Mouse (Mus musculus): ENCODE measurements around the gene Dock10.

Dock10 gene

GRCm38 (mm10) chr1:80607546-80607945 is 150.8 kb downstream of the Dock10 start:
- no peak for DNase-seq (ENCODE audit: low read depth)

DNA sequence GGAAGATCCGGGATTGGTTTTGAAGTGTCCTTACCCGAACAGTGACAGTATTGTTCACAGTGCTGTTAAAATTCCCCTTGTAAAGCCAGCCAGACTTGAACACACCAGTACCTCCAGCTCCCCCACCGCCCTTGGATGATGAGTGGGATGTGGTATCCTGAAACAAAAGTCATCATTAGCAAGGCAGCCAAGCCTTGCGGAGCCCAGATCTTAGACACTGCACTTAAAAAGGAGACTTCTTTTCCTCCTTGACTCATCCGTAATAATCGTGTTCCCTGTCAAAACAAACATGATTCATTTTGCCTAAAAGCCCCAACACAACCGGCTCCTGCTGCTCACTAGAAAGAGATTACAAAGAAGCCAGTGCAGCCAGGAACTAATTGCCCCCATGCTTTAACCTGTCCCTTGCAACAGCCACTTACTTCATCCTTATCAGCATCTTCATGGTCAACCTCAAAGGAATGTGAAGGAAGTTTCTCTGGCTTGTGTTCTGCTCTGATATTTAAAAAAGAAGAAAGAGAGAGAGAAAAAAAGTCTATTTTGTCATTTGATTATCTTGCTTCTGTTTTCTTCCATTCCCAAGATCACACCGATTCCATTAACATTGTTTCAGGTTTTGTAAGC is 152.1 kb downstream of the Dock10 start:
- no peak for DNase-seq (ENCODE audit: low read depth)

- no peak for DNase-seq (ENCODE audit: low read depth)
Observed at GRCm38 (mm10) chr1:80604332-80604731, 154.0 kb downstream of the Dock10 start.

DNA sequence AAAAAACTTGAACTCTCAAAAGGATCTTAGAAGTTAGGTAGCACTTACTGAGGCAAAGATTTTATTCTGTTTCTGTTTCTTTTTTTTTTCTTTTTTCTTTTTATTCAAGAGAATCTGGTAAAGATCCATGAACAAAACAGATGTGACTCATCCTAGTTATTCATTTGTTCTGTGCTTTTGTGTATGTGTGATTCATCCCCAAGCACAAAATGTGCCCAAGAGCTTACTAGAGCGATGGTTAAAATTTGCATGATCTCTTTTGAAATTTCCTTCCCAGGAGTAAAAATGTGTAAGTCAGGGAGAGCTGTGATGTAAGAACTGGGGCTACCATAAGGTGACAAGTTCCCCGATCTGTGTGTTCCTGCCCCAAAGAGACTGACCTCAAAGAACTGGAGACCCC is 155.2 kb downstream of the Dock10 start:
- DNase-seq (ENCODE audit: low read depth), result no peak

- DNase-seq (ENCODE audit: low read depth), result peak; percentile 15
Observed at GRCm38 (mm10) chr1:80583281-80583680, 175.0 kb downstream of the Dock10 start.

DNA sequence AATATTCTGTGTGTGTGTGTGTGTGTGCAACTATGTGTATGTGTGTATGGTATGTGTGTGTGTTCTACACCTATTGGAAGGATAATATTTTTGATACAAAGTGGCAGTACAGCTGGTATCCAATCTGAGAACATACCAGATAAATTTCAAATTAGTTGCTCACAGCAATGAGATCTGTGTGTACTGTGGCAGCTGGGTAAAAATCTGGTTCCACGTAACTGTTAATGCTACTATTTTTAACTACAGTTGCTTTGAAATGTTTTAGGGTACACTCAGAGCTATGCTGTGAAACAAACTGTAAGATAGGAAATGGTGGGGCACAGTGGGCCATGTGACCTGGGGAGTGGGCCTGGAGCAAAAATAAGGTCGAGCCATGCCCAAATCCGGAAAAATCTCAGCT is 176.1 kb downstream of the Dock10 start:
- no peak for DNase-seq (ENCODE audit: low read depth)

DNA sequence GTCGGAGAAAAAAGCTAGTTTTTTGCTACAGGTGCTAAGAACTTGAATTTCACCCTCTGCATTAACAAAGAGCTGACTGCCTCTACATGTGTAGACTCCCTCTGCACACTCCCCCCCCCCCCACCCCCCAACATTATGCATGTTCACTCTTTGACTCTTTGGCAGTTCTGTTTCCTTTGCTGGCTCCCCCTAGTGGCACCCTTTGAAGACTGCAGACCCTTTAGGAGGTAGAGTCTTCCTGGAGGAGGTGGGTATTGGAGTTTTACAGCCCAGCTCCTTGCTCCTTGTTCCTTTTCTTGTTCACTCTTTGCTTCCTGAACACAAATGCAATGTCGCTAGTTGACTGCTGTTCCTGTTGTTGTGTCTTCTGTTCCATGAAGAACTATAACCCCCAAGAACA is 181.4 kb downstream of the Dock10 start:
- peak; percentile 7 for DNase-seq (ENCODE audit: low read depth)

DNA sequence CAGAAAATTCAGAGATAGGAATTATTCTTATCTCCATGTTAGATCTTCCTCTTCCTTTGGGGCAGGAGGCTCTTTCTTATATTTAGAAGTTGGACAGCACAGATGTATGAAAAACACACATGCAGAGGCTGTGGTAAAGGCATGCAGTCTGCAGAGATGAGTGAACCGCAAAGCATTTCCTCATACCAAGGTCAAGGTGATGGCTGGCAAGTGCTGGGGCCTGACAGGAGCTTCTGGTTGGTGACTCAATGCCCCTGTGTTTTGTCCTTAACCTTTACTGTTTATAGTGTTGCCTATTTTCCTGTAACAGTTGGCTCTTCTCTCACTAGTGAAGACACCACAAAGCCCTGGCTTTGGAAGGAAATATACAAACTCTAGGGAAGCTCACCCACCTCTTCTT is 201.9 kb downstream of the Dock10 start:
- DNase-seq (ENCODE audit: low read depth), result no peak

- no peak for DNase-seq (ENCODE audit: low read depth)
Observed at GRCm38 (mm10) chr1:80541522-80541921, 216.8 kb downstream of the Dock10 start.

- no peak for DNase-seq (ENCODE audit: low read depth)
Observed at GRCm38 (mm10) chr1:80522197-80522596, 236.1 kb downstream of the Dock10 start.

GRCm38 (mm10) chr1:80520456-80520855 is 237.9 kb downstream of the Dock10 start:
- no peak for DNase-seq (ENCODE audit: low read depth)

- no peak for DNase-seq (ENCODE audit: low read depth)
Observed at GRCm38 (mm10) chr1:80519893-80520292, 238.4 kb downstream of the Dock10 start.

DNA sequence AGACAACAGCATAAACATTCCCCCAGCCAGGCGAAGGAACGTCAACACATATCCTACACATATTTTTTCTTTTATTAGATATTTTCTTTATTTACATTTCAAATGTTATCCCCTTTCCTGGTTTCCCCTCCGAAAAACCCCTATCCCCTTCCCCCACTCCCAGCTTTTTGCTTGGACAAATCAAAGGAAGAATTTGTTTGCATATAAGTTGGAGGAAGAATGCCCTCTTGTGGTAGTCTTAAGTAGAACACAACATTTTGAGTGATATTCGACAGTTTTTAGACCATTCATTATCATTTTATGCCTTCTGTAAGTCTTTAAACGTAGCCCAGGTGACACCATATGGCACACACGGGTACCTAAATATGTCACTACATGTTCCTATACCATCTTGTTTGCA is 242.5 kb downstream of the Dock10 start:
- DNase-seq (ENCODE audit: low read depth), result no peak

GRCm38 (mm10) chr1:80512210-80512948 is 245.9 kb downstream of the Dock10 start:
- no peak for DNase-seq (ENCODE audit: low read depth)

DNA sequence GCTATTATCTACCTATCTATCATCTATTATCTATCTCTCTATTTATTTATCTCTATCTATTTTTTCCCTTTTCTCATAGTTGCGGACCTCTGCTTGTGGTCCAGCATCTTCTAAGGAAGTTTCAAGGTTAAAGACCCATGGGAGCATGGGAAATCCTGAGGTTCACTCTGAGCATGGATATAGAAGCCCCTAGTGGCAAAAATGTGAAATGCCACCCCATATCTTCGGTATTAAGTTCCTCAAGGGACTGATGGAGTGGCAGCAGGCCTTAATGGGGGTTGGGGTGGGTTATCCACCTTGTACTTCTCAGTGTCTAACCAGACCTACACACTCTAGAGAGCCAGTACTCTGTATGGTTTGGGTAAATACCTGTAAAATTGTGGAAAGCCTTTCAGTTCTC is 253.6 kb downstream of the Dock10 start:
- no peak for DNase-seq (ENCODE audit: low read depth)

GRCm38 (mm10) chr1:80504081-80504480 is 254.2 kb downstream of the Dock10 start:
- no peak for DNase-seq (ENCODE audit: low read depth)

DNA sequence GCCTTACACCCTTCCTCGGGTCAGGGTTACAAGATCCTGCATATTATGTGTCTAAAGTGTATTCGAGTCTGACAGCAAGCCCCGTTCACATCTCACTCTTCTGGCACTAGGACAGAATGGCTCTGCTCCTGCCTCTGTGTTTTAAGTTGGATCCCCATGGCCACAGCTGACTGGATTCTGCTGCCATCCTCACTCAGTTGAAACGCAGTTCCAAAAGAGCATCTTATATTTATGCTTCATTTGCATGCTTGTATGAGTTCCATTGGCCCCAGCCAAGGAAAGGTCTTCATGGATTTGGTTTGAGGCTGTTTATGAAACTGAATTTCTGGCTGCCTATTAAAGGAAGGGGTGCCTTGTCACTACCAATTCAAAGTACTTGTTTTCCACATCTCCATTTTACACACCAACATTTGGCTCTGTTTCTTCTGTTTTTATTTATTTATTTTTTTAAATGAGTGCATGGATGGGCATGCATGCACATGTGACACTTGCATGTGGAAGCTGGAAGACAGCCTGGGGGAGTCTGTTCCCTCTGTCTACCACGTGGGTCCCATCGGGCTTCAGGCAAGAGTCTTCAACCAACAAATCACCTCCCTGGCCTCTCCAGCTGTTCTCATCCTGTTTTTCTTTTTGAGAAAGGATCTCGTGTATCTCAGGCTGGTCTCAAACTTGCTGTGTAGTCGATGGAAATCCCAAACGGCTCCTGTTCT is 255.7 kb downstream of the Dock10 start:
- DNase-seq (ENCODE audit: low read depth), result no peak

- no peak for DNase-seq (ENCODE audit: low read depth)
Observed at GRCm38 (mm10) chr1:80499264-80499663, 259.1 kb downstream of the Dock10 start.

GRCm38 (mm10) chr1:80496360-80496759 is 262.0 kb downstream of the Dock10 start:
- no peak for DNase-seq (ENCODE audit: low read depth)

GRCm38 (mm10) chr1:80483419-80483818 is 274.9 kb downstream of the Dock10 start:
- no peak for DNase-seq (ENCODE audit: low read depth)

DNA sequence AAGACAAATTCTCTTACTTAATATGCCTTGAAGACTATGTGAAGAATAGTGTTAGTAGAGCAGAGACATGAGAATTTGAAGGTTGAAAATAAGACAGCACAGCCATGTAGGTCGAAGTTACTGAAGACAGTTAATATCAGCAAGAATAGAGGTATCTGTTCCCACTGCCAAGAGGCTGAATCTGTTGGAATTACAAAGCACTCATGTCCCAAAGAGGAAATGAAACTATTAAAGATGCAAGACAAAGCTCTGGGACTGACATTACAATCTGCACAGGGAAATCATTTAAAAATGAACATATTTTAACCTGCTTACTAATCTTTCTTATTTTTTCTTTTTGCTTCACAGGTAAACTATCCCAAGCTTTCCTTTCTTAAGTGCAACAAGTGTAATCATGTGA is 283.4 kb downstream of the Dock10 start:
- DNase-seq (ENCODE audit: low read depth), result no peak

- DNase-seq (ENCODE audit: low read depth), result no peak
Observed at GRCm38 (mm10) chr1:80472395-80472794, 285.9 kb downstream of the Dock10 start.

DNA sequence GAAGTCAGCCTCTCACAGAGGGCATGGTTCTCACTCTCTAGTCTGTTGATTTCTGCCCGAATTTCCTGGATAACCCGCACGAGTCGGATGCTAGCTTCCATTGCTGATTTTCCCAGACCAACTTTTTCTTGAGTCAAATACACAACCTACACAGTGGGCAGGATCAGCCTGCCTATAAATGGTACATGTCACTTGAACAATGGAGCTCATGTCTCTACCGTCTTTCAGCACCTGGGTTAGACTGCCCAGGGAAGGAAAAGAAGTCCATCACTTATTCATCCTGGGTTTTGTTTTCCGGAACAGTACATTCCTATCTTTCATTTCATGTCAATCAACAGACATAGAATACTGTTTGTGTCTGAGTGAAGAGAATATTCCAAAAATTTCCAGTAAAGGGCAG is 297.0 kb downstream of the Dock10 start, which contains the start of gene Gm45261:
Gm45261 (minus strand) TSS at position 101 of the 400 bp plus-strand sequence.
- DNase-seq (ENCODE audit: low read depth), result no peak

Measured in c-Kit-positive CD71-positive TER-119-negative erythroid progenitor cells, embryonic 14.5 days (primary cell).